Mouse (Mus musculus) monocyte, adult 5-6 weeks (primary cell): ENCODE data around the gene Slc35e3. TPM values are rescaled to one million over a fixed set of nuclear protein-coding genes. Genes with fewer than 3 reads are reported as not detected.

Source experiments
- ATAC-seq: fragments of 153-309, 156-312 bp; replicated peaks from 2 replicates; pipeline ENCODE4 v1.8.0; 2017; ENCODE audit warnings: mild to moderate bottlenecking; ENCODE audit not compliant: low TSS enrichment, insufficient number of reproducible peaks, severe bottlenecking, poor library complexity, low FRiP score
- total RNA-seq: library from RNA; stranded (forward); fragments of 200-1000, 200-491, 200-594 nt; gene quantifications from 3 replicates; pipeline ENCODE4 v1.2.3, GENCODE M21; 2017

The Slc35e3 gene
- total RNA-seq, 1 experiment from 2014 or later: 20.0 TPM

- no peak for ATAC-seq
Measured at GRCm38 (mm10) chr10:117684298-117685170, 61.6 kb downstream of the Slc35e3 start.

GRCm38 (mm10) chr10:117683734-117684037 is 62.5 kb downstream of the Slc35e3 start:
- no peak for ATAC-seq

Other genes starting within 250 kb of the Slc35e3 start
- 2.1 to 7.3 TPM (median 4.2 TPM) in 3 replicates for gene Cpm, start 116.9 kb downstream of the Slc35e3 start, total RNA-seq
- gene Mdm2, start 35.6 kb downstream of the Slc35e3 start, total RNA-seq: 159 to 175 TPM (median 170 TPM) in 3 replicates
- 62.6 to 83.6 TPM (median 77.5 TPM) in 3 replicates for gene Nup107, start 46.3 kb upstream of the Slc35e3 start, total RNA-seq
- gene Rap1b, start 99.7 kb upstream of the Slc35e3 start, total RNA-seq: 807 to 1,253 TPM (median 1,136 TPM) in 3 replicates